Mouse (Mus musculus): ENCODE data around the gene Sdcbp2.

Gene Sdcbp2

DNA sequence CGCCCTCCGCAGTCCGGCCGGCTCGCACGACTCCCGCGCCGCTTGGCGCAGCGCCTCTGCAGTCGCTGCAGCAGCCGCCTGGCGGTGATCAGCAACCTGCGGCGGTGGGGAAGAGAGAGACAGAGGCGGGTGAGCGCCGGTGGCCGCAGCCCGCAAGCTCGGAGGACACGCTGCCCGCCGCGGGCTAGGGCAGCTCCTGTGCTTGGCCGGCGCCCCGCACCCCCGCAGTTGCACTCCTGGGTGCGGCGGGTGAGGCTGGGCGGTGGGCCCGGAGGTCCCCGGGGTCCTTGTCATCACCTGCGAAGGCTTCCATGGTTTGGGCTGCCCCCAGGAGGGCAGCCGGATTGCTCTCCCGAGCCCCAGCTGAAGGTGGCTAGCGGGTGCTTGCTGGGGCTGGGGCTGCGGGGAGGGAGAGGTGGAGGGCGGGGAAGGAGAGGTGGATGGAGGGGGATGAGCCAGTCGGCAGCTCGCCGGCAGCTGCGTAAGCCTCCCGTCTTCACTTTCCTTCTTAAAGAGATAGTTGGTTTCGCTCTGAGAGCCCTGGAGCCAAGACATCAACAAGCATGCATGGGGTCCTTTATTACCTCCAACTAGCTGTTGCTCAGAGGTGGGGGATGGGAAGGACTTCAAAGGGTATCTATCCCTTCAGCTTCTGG is 59.9 kb downstream of the Sdcbp2 start, which contains the start of gene Snph:
Snph (minus strand) TSS at position 435 of the 656 bp plus-strand sequence.
- peak; percentile 80 to 81 for DNase-seq

- DNase-seq, result no peak
These were observed 60.6 kb downstream of the Sdcbp2 start for GRCm38 (mm10) chr2:151632982-151633381.

- no peak for DNase-seq
These were observed 62.5 kb downstream of the Sdcbp2 start for GRCm38 (mm10) chr2:151634903-151635302.

DNA sequence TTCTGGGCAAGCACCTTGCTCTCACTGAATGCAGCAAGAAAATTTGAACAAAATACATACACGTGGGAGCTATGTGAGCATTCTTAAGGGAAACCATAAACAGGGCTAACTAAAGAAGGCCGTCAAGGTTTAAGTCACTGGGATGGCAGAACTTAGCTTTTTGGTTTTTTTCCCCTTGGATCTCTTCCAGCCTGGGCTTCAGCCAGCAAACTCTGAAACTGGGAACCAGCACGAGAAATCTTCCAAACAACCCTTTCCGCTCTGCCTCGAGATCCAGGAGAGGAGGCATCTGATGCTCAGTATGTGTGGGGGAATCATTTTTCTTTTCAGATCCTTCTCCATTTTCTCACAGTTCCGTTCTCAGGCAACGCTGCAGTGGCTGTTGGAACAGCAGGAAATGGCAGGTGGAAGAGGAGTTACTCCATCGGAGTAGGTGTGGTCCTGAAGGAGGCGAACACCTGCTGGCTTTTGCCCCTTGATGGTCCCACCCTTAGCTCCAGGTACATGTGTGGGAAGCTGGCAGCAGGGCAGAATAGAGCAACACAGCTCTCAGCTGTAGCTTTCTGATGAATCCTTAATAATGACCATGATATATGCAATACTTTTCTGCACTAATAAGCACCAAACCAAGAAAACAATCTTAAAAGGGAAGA is 63.1 kb downstream of the Sdcbp2 start:
- DNase-seq, result peak; percentile 42 to 45

DNA sequence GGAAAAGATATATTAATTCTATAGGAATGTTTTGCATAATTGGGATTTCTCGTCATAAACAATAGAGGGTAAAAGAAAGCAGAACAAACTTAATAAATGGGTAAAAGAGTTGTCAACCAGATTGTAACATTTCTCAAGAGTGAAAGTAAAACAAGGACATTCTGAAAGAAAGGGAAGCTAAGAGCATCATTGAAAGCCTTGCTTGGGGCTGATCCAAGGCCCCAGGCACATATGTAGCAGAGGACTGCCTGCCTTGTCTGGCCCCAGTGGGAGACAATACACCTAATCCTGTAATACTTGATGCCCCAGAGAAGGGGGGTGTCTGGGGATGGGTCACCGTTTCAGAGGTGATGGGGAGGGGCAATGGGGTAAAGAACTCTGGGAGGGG is 63.6 kb downstream of the Sdcbp2 start:
- DNase-seq, result no peak

Data from cerebellum, postnatal 14 days (tissue).